Mouse (Mus musculus) liver, embryonic 15.5 days (tissue): ENCODE measurements around the gene Smarcc1. TPM values are rescaled to one million over a fixed set of nuclear protein-coding genes. Genes with fewer than 3 reads are reported as not detected.
"Not testable (repeated sequence)": the region's sequence is repeated elsewhere in the genome, so short reads cannot be mapped to it uniquely, and the experiment has no call there.

ENCODE experiments used
- ATAC-seq: fragments of 200-750 bp; cut with Nextera tagmentation; 2 replicates; pipeline ENCODE4 v1.8.0; 2017; ENCODE audit warnings: moderate number of reproducible peaks, mild to moderate bottlenecking, moderate library complexity; ENCODE audit not compliant: insufficient read depth
- H3K27ac ChIP-seq: fragments of 300-500 bp; sonication (generic); replicated peaks from 2 replicates; pipeline ENCODE4 v1.5.1; 2015; ENCODE audit warnings: mild to moderate bottlenecking, inconsistent platforms
- H3K27me3 ChIP-seq: fragments of 300-500 bp; sonication (generic); 2 replicates; pipeline ENCODE4 v1.6.1; 2015; ENCODE audit warnings: mild to moderate bottlenecking, inconsistent platforms
- H3K36me3 ChIP-seq: fragments of 300-500 bp; sonication (generic); replicated peaks from 2 replicates; pipeline ENCODE4 v1.6.1; 2015; ENCODE audit warnings: moderate library complexity, mild to moderate bottlenecking, inconsistent platforms
- H3K4me1 ChIP-seq: fragments of 300-500 bp; sonication (generic); replicated peaks from 2 replicates; pipeline ENCODE4 v1.6.1; 2015; ENCODE audit warnings: inconsistent platforms
- H3K4me2 ChIP-seq: fragments of 300-500 bp; sonication (generic); 2 replicates; pipeline ENCODE4 v1.6.1; 2015; ENCODE audit warnings: moderate library complexity, mild to moderate bottlenecking, inconsistent platforms
- H3K4me3 ChIP-seq: fragments of 300-500 bp; sonication (generic); replicated peaks from 2 replicates; pipeline ENCODE4 v1.5.1; 2015; ENCODE audit warnings: mild to moderate bottlenecking, inconsistent platforms
- H3K9ac ChIP-seq: fragments of 300-500 bp; sonication (generic); 2 replicates; pipeline ENCODE4 v1.6.1; 2015; ENCODE audit warnings: moderate library complexity, mild to moderate bottlenecking, inconsistent platforms
- H3K9me3 ChIP-seq: fragments of 300-500 bp; sonication (generic); replicated peaks from 2 replicates; pipeline ENCODE4 v1.6.1; 2016; ENCODE audit warnings: inconsistent platforms
- WGBS: fragments of 180-500 bp; shearing (Covaris S2); methylation state at CpG from one replicate; pipeline ENCODE4 v1.1.7; 2015; ENCODE audit warnings: mixed read lengths; ENCODE audit not compliant: insufficient replicate concordance; 5-methylcytosine and 5-hydroxymethylcytosine counted together
- polyA plus RNA-seq: library from polyadenylated mRNA; unstranded; fragments of >200 nt; fragmentation: Nextera tagmentation; extraction: Ambion mirVana; gene quantifications from 2 replicates; pipeline ENCODE4 v1.2.1, GENCODE M21; 2015

Gene Smarcc1
- polyA plus RNA-seq, 1 experiment from 2014 or later = 30.9 TPM

DNA sequence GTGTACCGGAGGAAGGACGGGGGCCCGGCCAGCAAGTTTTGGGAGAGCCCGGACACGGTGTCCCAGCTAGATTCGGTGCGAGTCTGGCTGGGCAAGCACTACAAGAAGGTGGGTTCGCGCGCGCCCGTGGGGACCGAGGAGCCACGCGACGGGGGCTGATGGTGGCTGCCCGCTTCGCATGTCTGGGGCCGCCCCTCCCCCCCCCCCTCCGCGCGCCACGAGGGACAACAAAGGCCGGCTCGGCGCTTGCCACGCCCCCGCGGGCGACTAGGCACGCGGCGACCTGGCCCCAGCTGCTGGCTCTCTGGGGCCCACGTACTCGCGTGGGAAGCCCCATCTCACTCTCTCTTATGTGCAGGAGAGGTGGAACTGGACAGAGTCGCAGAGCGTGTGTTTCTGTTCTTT lies 14.7 kb downstream of the Smarcc1 start:
- Histone ChIP-seq H3K9me3 (no peaks in the 10 kb centered on the region), H3K4me3 (peak overlapping the region; percentile 81), H3K27me3 (no peaks in the 10 kb centered on the region), H3K4me1 (peaks cover 41% of the 10 kb centered on the region), H3K27ac (peak overlapping the region; percentile 96), H3K9ac (peak overlapping the region; percentile 80), H3K36me3 (peaks cover 23% of the 10 kb centered on the region), H3K4me2 (peak overlapping the region; percentile 99)
- ATAC-seq = peak; percentile 60
- WGBS = 2% methylated on average over 37 of the region's 38 CpGs

DNA sequence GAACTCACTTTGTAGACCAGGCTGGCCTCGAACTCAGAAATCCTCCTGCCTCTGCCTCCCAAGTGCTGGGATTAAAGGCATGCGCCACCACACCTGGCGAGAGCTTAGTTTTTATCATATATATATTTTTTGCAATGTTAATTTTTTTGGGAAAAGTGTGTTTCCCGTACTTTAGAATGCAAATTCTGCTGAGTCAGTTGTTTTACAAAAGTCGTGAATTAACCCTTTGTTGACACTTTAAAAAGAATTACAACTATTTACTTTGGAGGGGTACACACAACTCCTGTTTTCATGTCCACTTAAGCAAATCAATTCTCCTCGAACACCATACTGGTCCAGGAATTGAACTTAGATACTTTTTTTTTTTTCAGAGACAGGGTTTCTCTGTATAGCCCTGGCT lies 15.4 kb downstream of the Smarcc1 start:
- WGBS = 31% methylated on average over 6 of the region's 6 CpGs
- H3K27me3 ChIP-seq = no peaks in the 10 kb centered on the region
- H3K27ac ChIP-seq = 0 out of 2 replicates have a peak overlapping the region, but pooled peaks have one; percentile 96
- peak overlapping the region; percentile 99 for H3K4me2 ChIP-seq
- peak overlapping the region; percentile 81 for H3K4me3 ChIP-seq
- no peak for ATAC-seq
- peak overlapping the region; percentile 80; the same call in 1 of the 2 replicates for H3K9ac ChIP-seq
- H3K4me1 ChIP-seq = peaks cover 41% of the 10 kb centered on the region
- H3K9me3 ChIP-seq = no peaks in the 10 kb centered on the region
- peaks cover 24% of the 10 kb centered on the region for H3K36me3 ChIP-seq

DNA sequence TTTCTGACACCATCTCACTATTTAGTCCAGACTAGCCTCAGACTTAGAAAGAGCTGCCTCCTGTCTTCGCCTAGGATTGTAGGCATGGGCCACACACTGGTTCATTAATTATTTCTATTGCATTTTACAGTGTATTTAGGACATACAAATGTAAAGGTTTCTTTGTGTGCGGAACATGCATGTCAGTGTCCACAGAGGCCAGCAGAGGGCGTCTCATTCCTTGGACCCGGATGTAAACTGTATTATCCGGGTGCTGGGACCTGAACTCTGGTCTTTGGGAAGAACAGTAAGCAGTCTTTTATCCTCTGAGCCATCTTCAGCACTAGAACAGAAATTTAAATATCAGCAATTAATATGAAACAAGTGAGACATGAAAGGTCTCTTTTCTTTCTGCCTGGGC lies 16.7 kb downstream of the Smarcc1 start:
- no peaks in the 10 kb centered on the region for H3K9me3 ChIP-seq
- peaks cover 27% of the 10 kb centered on the region for H3K36me3 ChIP-seq
- H3K27me3 ChIP-seq = no peaks in the 10 kb centered on the region
- no peak overlapping the region for H3K27ac ChIP-seq
- H3K4me3 ChIP-seq = no peak overlapping the region
- peak overlapping the region; percentile 99 for H3K4me2 ChIP-seq
- H3K9ac ChIP-seq = no peak overlapping the region
- ATAC-seq = no peak
- peaks cover 41% of the 10 kb centered on the region for H3K4me1 ChIP-seq
- 60% methylated on average over 5 of the region's 5 CpGs for WGBS

DNA sequence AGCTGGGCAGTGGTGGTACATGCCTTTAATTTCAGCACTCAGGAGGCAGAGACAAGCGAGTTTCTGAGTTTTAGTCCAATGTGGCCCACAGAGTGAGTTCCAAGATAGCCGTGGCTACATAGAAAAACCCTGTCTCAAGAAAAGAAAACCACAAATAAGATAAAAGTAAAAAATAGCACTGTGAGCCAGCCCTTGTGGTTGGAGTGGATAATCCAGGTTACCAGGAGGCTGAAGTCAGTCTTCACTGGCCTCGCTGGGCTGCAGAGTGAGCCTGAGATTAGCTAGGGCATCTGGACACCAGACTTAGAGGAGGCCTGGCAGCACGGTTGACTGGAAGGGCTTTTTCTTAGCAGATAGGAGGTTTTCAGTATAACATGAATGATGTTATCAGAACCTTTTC lies 21.6 kb downstream of the Smarcc1 start:
- peak; percentile 49; the same call in 1 of the 2 replicates for ATAC-seq
- WGBS = 27% methylated on average over 4 of the region's 4 CpGs

DNA sequence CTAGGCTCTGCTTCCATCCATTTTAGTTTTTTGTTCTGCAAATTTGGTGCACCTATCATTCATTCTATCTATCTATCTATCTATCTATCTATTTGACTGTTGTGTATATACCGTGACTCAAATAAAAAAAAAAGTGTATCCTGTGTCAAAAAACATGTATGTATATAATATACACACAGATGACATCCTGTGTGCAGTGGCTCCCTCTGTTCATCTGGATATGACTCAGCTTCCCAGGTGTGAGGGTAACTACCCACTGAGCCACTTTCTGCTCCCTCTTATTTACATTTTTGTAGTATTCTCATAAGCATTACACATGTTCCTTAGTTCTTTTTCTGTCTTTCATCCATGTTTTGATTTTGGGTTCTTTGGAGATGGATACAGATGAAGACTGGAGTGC lies 24.6 kb downstream of the Smarcc1 start:
- no peaks in the 10 kb centered on the region for H3K9me3 ChIP-seq
- H3K27ac ChIP-seq = no peak overlapping the region
- 81% methylated on average over 1 of the region's 1 CpGs for WGBS
- ATAC-seq = no peak
- no peak overlapping the region for H3K9ac ChIP-seq
- no peak overlapping the region for H3K4me3 ChIP-seq
- peaks cover 34% of the 10 kb centered on the region for H3K36me3 ChIP-seq
- no peaks in the 10 kb centered on the region; the same call in 1 of the 2 replicates for H3K4me1 ChIP-seq
- H3K27me3 ChIP-seq = no peaks in the 10 kb centered on the region
- no peak overlapping the region for H3K4me2 ChIP-seq

More for the DNA sequence above, 21.6 kb downstream of the Smarcc1 start:
- Histone ChIP-seq H3K9ac (no peak overlapping the region), H3K9me3 (no peaks in the 10 kb centered on the region), H3K36me3 (peaks cover 56% of the 10 kb centered on the region), H3K4me1 (peaks cover 7% of the 10 kb centered on the region), H3K27ac (no peak overlapping the region), H3K27me3 (no peaks in the 10 kb centered on the region), H3K4me3 (no peak overlapping the region), H3K4me2 (no peak overlapping the region)

DNA sequence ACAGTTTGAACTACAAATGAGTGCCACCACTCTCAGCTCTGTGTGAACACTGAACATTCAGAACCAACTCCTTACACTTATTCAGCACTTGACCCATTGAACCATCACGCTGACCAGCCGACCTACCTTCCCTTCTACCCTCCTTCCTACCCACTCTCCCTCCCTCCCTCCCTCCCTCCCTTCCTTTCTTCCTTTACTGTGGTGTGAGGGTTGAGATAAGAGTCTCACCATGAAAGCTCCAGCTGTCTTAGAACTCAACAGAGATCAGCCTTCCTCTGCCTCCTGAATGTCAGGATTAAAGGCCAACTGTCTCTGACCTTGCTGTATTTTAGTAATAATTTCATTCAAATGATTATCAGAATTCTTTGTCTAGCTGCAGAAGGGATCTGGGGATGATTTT lies 31.1 kb downstream of the Smarcc1 start:
- 0 out of 2 replicates have a peak, but pooled peaks have one; percentile 31 for ATAC-seq
- Histone ChIP-seq H3K9me3 (no peaks in the 10 kb centered on the region), H3K4me3 (no peak overlapping the region), H3K4me1 (peaks cover 7% of the 10 kb centered on the region), H3K27me3 (no peaks in the 10 kb centered on the region), H3K4me2 (no peak overlapping the region), H3K9ac (no peak overlapping the region), H3K36me3 (peaks cover 44% of the 10 kb centered on the region), H3K27ac (no peak overlapping the region)
- 29% methylated on average over 2 of the region's 2 CpGs for WGBS

DNA sequence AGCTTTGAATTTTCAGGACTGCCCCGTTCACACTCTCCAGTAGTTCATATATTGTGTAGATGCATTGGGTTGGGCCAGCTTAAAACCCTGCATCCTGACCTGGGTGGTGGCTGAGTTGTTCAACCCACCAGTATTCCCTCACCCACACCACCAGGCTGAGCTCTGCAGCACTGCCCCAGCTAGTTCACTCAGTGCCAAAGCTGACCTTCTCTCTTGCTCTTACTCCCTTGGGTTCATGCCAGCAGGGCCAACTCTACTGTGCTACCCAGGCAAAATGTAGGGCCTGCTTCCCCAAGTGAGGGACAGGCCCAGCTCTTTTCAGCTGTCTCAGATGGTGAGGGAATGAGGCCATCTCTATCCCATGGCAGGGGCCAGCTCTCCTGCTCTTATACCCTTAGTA lies 41.5 kb downstream of the Smarcc1 start:
- Histone ChIP-seq H3K9me3 (no peaks in the 10 kb centered on the region), H3K4me2 (no peak overlapping the region), H3K36me3 (peaks cover 60% of the 10 kb centered on the region), H3K27me3 (no peaks in the 10 kb centered on the region), H3K9ac (no peak overlapping the region), H3K27ac (no peak overlapping the region), H3K4me3 (no peak overlapping the region), H3K4me1 (no peaks in the 10 kb centered on the region)
- 72% methylated on average over 1 of the region's 1 CpGs for WGBS
- no peak for ATAC-seq

DNA sequence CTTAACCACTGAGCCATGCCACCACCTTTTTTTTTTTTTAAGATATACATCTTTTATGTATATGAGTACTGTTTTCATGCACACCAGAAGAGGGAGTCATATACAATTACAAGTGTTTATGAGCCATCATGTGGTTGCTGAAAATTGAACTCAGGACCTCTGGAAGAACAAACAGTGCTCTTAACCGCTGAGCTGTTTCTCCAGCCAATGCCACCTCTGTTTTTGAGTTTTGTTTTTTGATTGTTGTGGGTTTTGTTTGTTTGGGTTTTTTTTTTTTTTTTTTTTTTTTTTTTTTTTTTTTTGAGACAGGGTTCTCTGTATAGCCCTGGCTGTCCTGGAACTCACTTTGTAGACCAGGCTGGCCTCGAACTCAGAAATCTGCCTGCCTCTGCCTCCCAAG lies 43.0 kb downstream of the Smarcc1 start:
- H3K9ac ChIP-seq, H3K27me3 ChIP-seq, H3K27ac ChIP-seq, H3K4me1 ChIP-seq, ATAC-seq, H3K4me3 ChIP-seq, H3K9me3 ChIP-seq, H3K4me2 ChIP-seq: not testable (repeated sequence)
- WGBS = 80% methylated on average over 2 of the region's 2 CpGs
- peaks cover 65% of the 10 kb centered on the region for H3K36me3 ChIP-seq

DNA sequence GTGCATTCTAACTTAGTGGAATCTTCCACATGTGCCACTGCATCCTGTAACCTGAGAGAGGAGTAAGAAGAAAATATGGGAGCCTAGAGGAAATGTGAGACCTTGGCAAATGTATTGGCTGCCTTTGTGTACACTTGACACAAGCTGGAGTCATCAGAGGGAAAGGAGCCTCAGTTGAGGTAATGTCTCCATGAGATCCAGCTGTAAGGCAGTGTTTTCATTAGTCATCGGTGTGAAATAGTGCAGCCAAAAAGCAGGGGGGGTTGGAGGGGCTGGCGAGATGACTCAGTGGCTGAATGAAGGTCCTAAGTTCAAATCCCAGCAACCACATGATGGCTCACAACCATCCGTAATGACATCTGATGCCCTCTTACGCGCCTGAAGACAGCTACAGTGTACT lies 44.9 kb downstream of the Smarcc1 start:
- Histone ChIP-seq H3K4me1 (no peaks in the 10 kb centered on the region), H3K4me3 (no peak overlapping the region), H3K9ac (no peak overlapping the region), H3K27me3 (no peaks in the 10 kb centered on the region), H3K9me3 (no peaks in the 10 kb centered on the region), H3K27ac (no peak overlapping the region), H3K4me2 (no peak overlapping the region), H3K36me3 (peaks cover 65% of the 10 kb centered on the region)
- ATAC-seq = no peak
- 73% methylated on average over 5 of the region's 5 CpGs for WGBS

DNA sequence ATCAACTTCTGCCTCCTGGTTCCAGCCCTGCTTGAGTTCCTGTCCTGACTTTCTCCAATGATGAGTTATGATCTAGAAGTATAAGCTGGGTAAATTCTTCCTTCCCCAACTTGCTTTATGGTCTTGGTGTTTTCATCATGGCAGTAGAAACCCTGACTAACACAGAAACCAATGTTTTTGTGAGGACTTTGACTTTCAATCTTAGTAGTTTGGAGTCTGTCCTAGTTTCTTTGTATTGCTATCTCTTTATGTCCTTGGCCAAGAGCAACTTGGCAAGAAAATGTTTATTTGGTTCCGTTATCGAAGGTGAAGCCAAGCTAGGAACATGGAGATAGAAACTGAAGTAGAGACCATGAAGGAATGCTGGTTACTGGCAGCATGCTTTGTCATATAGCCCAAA lies 45.6 kb downstream of the Smarcc1 start:
- WGBS = 74% methylated on average over 2 of the region's 2 CpGs
- Histone ChIP-seq H3K27ac (no peak overlapping the region), H3K9ac (no peak overlapping the region), H3K27me3 (no peaks in the 10 kb centered on the region), H3K4me2 (no peak overlapping the region), H3K4me3 (no peak overlapping the region), H3K9me3 (no peaks in the 10 kb centered on the region), H3K36me3 (peaks cover 65% of the 10 kb centered on the region), H3K4me1 (no peaks in the 10 kb centered on the region)
- ATAC-seq = no peak

DNA sequence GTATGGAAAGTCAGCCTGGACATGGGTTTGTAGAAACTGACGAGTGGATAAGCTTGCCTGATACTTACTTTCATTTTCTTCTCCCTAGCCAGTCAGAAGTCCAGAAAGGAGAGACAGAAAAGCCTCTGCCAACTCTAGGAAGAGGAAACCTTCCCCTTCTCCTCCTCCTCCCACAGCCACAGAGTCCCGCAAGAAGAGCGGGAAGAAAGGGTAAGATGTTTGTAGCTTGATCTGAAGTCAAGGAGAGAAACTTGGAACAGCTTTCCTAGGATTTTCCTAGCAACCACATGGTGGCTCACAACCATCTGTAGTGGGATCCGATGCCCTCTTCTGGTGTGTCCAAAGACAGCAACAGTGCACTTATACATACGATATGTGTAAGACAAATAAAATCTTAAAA lies 53.4 kb downstream of the Smarcc1 start:
- Histone ChIP-seq H3K36me3 (peaks cover 73% of the 10 kb centered on the region), H3K9ac (no peak overlapping the region), H3K27ac (no peak overlapping the region), H3K4me2 (no peak overlapping the region), H3K4me1 (no peaks in the 10 kb centered on the region), H3K27me3 (no peaks in the 10 kb centered on the region), H3K9me3 (no peaks in the 10 kb centered on the region), H3K4me3 (no peak overlapping the region)
- WGBS = 75% methylated on average over 5 of the region's 5 CpGs
- ATAC-seq = no peak

DNA sequence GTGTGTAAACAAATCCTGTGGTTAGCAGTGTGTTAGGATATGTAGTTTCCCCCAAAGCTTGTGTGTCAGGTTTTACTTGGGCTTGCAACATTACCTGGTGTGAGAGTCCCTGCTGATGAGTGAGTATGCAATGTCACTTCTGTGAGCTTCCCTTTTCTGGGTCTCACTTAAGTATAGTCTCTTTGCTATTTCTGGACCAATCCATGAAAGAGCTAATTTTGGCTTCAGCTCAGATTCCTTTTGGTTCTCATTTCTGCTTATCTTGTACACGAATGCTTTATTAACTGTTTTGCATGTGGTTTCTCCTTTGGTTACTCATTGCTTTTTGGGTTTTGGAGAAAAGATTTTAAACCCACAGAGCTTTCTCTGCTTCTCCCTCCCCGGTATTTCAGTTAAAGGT lies 82.4 kb downstream of the Smarcc1 start:
- H3K4me3 ChIP-seq = no peak overlapping the region
- ATAC-seq = no peak
- no peaks in the 10 kb centered on the region for H3K4me1 ChIP-seq
- H3K9ac ChIP-seq = no peak overlapping the region
- H3K27ac ChIP-seq = no peak overlapping the region
- no peaks in the 10 kb centered on the region for H3K27me3 ChIP-seq
- 54% methylated on average over 2 of the region's 2 CpGs for WGBS
- H3K4me2 ChIP-seq = no peak overlapping the region
- H3K36me3 ChIP-seq = peaks cover 66% of the 10 kb centered on the region
- no peaks in the 10 kb centered on the region for H3K9me3 ChIP-seq
